ENCODE assay signal across 8 mouse cellular contexts in genomic region chr11:114764820-114765818, GRCm38 (mm10). TPM values are rescaled to one million over a fixed set of nuclear protein-coding genes. Genes with fewer than 3 reads are reported as not detected.
DNase-seq lines count a peak whose midpoint lies in the region; ATAC-seq lines count a peak whose summit lies in the region.

Gene Kif19a, plus strand, starts transcription at chr11:114765388.

- ATAC-seq in forebrain, embryonic 15.5 days (replicated peaks) = peak; percentile 43; the same call in 1 of the 2 replicates
- no peak; the same call in 1 of the 2 replicates for ATAC-seq in limb, embryonic 12.5 days (ENCODE audit: insufficient number of reproducible peaks, insufficient read depth, low FRiP score, low TSS enrichment, low read depth)
- peak; percentile 84 for ATAC-seq in stomach, embryonic 16.5 days (ENCODE audit: insufficient read depth, low FRiP score)

- peak within 1 kb of the TSS; percentile 58 for H3K4me2 ChIP-seq in forebrain, embryonic 15.5 days (replicated peaks)
- peak within 1 kb of the TSS; percentile 85 for H3K4me2 ChIP-seq in limb, embryonic 12.5 days
- peak within 1 kb of the TSS; percentile 99 for H3K4me2 ChIP-seq in stomach, embryonic 16.5 days (ENCODE audit: low read depth, low read length)

- peaks cover 10% of the 10 kb centered on the region for H3K4me1 ChIP-seq in forebrain, embryonic 15.5 days
- peaks cover 35% of the 10 kb centered on the region for H3K4me1 ChIP-seq in hindbrain, embryonic 10.5 days (replicated peaks)
- H3K4me1 ChIP-seq in limb, embryonic 12.5 days (replicated peaks) = peaks cover 5% of the 10 kb centered on the region; the same call in 1 of the 2 replicates
- peaks cover 18% of the 10 kb centered on the region for H3K4me1 ChIP-seq in midbrain, embryonic 10.5 days
- H3K4me1 ChIP-seq in stomach, embryonic 16.5 days (ENCODE audit: control insufficient read depth, insufficient read depth, low read length) = peaks cover 11% of the 10 kb centered on the region; the same call in 1 of the 2 replicates

- H3K9ac ChIP-seq in forebrain, embryonic 15.5 days (replicated peaks) = peak within 1 kb of the TSS; percentile 38
- peak within 1 kb of the TSS; percentile 40; the same call in 1 of the 2 replicates for H3K9ac ChIP-seq in limb, embryonic 12.5 days (replicated peaks)
- peak within 1 kb of the TSS; percentile 67 for H3K9ac ChIP-seq in stomach, embryonic 16.5 days (ENCODE audit: low read length)

- H3K36me3 ChIP-seq in forebrain, embryonic 15.5 days = no peaks in the 10 kb centered on the region
- no peaks in the 10 kb centered on the region for H3K36me3 ChIP-seq in hindbrain, embryonic 10.5 days
- H3K36me3 ChIP-seq in limb, embryonic 12.5 days = no peaks in the 10 kb centered on the region
- H3K36me3 ChIP-seq in midbrain, embryonic 10.5 days = no peaks in the 10 kb centered on the region
- H3K36me3 ChIP-seq in stomach, embryonic 16.5 days (ENCODE audit: control insufficient read depth, insufficient read depth, low read length) = no peaks in the 10 kb centered on the region

- H3K4me3 ChIP-seq in forebrain, embryonic 15.5 days = peak within 1 kb of the TSS; percentile 37
- peak within 1 kb of the TSS; percentile 62 for H3K4me3 ChIP-seq in hindbrain, embryonic 10.5 days
- H3K4me3 ChIP-seq in limb, embryonic 12.5 days (replicated peaks) = peak within 1 kb of the TSS; percentile 52
- peak within 1 kb of the TSS; percentile 66 for H3K4me3 ChIP-seq in midbrain, embryonic 10.5 days
- peak within 1 kb of the TSS; percentile 57 for H3K4me3 ChIP-seq in stomach, embryonic 16.5 days (replicated peaks; ENCODE audit: low read length)

- H3K27ac ChIP-seq in forebrain, embryonic 15.5 days (replicated peaks) = no peak within 1 kb of the TSS
- H3K27ac ChIP-seq in hindbrain, embryonic 10.5 days = peak within 1 kb of the TSS; percentile 75
- H3K27ac ChIP-seq in limb, embryonic 12.5 days = no peak within 1 kb of the TSS
- peak within 1 kb of the TSS; percentile 70 for H3K27ac ChIP-seq in midbrain, embryonic 10.5 days (replicated peaks)
- no peak within 1 kb of the TSS for H3K27ac ChIP-seq in stomach, embryonic 16.5 days (ENCODE audit: low read length)

- DNase-seq in adrenal gland, adult 18-20 months (ENCODE audit: low spot score in 2 of 2) = peak; percentile 60 to 62
- DNase-seq in c-Kit-positive CD71-positive TER-119-positive erythroid progenitor cells, embryonic 14.5 days (ENCODE audit: low spot score) = peak; percentile 28
- DNase-seq in hindbrain, embryonic 10.5 days (ENCODE audit: low spot score) = peak; percentile 76
- peak; percentile 73 for DNase-seq in midbrain, embryonic 10.5 days (ENCODE audit: low spot score)
- no peak for DNase-seq in MN1 (ENCODE audit: low spot score)

- 1% methylated on average over 51 of the region's 51 CpGs for WGBS in forebrain, embryonic 15.5 days
- 3% methylated on average over 51 of the region's 51 CpGs for WGBS in hindbrain, embryonic 10.5 days
- 4% methylated on average over 50 of the region's 51 CpGs for WGBS in limb, embryonic 12.5 days
- 2% methylated on average over 51 of the region's 51 CpGs for whole genome bisulfite sequencing in midbrain, embryonic 10.5 days
- 3% methylated on average over 51 of the region's 51 CpGs for WGBS in stomach, embryonic 16.5 days

- H3K9me3 ChIP-seq in forebrain, embryonic 15.5 days = no peaks in the 10 kb centered on the region
- no peaks in the 10 kb centered on the region for H3K9me3 ChIP-seq in hindbrain, embryonic 10.5 days
- no peaks in the 10 kb centered on the region for H3K9me3 ChIP-seq in limb, embryonic 12.5 days
- H3K9me3 ChIP-seq in midbrain, embryonic 10.5 days (replicated peaks) = no peaks in the 10 kb centered on the region
- no peaks in the 10 kb centered on the region for H3K9me3 ChIP-seq in stomach, embryonic 16.5 days (replicated peaks; ENCODE audit: control insufficient read depth, low read length)

- peaks cover 13% of the 10 kb centered on the region; the same call in 1 of the 2 replicates for H3K27me3 ChIP-seq in forebrain, embryonic 15.5 days
- H3K27me3 ChIP-seq in hindbrain, embryonic 10.5 days (ENCODE audit: insufficient read depth, poor library complexity, severe bottlenecking) = peaks cover 53% of the 10 kb centered on the region
- peaks cover 71% of the 10 kb centered on the region for H3K27me3 ChIP-seq in limb, embryonic 12.5 days
- H3K27me3 ChIP-seq in midbrain, embryonic 10.5 days (ENCODE audit: low read depth, poor library complexity, severe bottlenecking) = peaks cover 65% of the 10 kb centered on the region
- H3K27me3 ChIP-seq in stomach, embryonic 16.5 days (ENCODE audit: control insufficient read depth, insufficient read depth, low read length) = peaks cover 3% of the 10 kb centered on the region; the same call in 1 of the 2 replicates

RNA-seq across cellular contexts. Expression of gene Kif19a, which starts in this region (rescaled TPM):
- total RNA-seq in adrenal gland, adult 18-20 months (2021) = under 1 TPM; 0.66 to 0.93 TPM
- polyA plus RNA-seq in forebrain, embryonic 15.5 days (2015; fragmentation: Nextera tagmentation; extraction: Ambion mirVana) = 0.52 and 0.83 TPM in 2 replicates
- polyA plus RNA-seq in hindbrain, embryonic 10.5 days (2016; fragmentation: Nextera tagmentation; extraction: Ambion mirVana) = 1.1 and 3.8 TPM in 2 replicates
- polyA plus RNA-seq in limb, embryonic 12.5 days (2016; fragmentation: Nextera tagmentation; extraction: Ambion mirVana) = 0.06 TPM in 1 of 2 replicates, not detected in the other
- polyA plus RNA-seq in midbrain, embryonic 10.5 days (2016; fragmentation: Nextera tagmentation; extraction: Ambion mirVana) = 1.1 and 1.7 TPM in 2 replicates
- polyA plus RNA-seq in stomach, embryonic 16.5 days (2015; fragmentation: Nextera tagmentation; extraction: Ambion mirVana) = 0.53 and 0.75 TPM in 2 replicates

Comparison
In these comparisons a context has a peak if more than half of its experiments do, and no peak if none do; other contexts are left out.
1. Peak in DNase-seq in adrenal gland, adult 18-20 months; RNA of the gene not detected or under 1 TPM.
2. Peak in ATAC-seq, H3K4me3 ChIP-seq, H3K9ac ChIP-seq and H3K4me2 ChIP-seq in forebrain, embryonic 15.5 days; RNA of the gene not detected or under 1 TPM.
3. Peak in ATAC-seq, H3K4me3 ChIP-seq, H3K9ac ChIP-seq and H3K4me2 ChIP-seq in stomach, embryonic 16.5 days; RNA of the gene not detected or under 1 TPM.
4. H3K27ac ChIP-seq: peak in hindbrain, embryonic 10.5 days (single experiment) and midbrain, embryonic 10.5 days (single experiment); none in forebrain, embryonic 15.5 days (single experiment), limb, embryonic 12.5 days (single experiment) and stomach, embryonic 16.5 days (single experiment).
5. Peak in every context shown above with its lines, with median percentiles within 50 percentile points of each other: H3K4me2 ChIP-seq, H3K4me3 ChIP-seq and H3K9ac ChIP-seq.